Mouse (Mus musculus): ENCODE results near the gene Fgfrl1.
A peak's percentile ranks its signal among the peaks of the same experiment; 100 is the strongest.

The Fgfrl1 gene

DNA sequence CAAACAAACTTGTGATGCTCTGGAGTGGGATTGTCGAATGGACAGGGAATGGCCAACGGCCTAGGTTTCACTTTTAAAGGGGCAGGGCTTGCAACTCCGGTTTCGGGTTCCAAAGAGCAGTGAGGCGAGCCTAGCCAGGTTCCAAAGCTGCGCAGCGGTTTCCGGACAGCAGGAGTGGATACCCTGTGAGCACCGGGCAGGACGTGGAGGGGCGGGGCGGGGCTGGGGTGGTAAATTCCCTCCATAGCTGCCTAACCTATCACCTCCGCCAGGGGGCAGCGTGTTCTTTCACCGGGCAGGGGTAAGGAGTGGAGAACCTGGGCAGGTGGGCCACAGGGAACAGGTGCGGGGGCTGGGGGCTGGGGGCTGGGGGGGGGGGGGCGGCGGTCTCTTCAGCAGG is at the start of gene Fgfrl1:
Gene Fgfrl1 (plus strand): TSS at position 112 of the 400 bp plus-strand sequence.
- DNase-seq: no peak

DNA sequence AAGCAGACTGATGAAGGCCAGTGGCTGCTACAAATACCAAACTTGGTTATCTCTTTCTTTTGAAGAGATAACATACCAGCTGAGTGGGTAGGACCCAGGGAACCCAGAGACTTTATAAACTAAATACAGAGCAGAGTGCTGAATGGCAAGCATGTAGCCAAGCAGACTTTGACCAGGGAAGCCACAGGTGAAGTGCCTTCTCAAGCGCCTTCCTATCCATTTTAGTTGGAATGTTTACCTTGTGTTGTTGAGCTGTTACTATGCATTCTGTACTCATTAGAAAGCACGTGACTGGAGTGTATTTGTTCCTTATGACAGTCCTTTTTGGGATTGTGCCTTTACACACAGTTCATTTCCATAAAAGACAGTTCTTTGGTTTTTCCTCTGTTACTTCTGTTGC is 48.5 kb upstream of the Fgfrl1 start:
- DNase-seq: no peak

DNA sequence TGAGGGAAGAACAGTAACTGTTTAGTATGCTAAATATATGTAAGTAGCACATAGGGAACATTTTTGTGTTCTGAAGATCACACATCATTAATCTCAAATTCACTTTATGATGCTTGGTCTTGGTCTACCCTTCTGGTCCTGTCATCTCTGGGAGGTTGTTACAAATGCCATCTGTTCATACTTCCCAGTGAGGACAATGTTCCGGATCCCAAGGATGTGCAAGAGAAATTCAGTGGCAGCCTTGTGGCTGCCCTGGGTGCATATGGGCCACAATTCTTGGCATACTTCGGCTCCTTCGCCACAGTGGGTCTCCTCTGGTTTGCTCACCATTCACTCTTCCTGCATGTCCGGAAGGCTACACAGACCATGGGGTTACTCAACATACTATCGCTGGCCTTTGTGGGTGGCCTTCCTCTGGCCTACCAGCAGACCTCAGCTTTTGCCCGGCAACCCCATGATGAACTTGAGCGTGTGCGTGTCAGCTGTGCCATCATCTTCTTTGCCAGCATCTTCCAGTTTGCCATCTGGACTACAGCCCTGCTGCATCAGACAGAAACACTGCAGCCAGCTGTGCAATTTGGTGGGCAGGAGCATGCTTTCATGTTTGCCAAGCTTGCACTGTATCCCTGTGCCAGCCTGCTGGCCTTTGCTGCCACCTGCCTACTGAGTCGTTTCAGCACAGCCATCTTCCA is 46.4 kb upstream of the Fgfrl1 start:
- peak; percentile 41 for DNase-seq

DNA sequence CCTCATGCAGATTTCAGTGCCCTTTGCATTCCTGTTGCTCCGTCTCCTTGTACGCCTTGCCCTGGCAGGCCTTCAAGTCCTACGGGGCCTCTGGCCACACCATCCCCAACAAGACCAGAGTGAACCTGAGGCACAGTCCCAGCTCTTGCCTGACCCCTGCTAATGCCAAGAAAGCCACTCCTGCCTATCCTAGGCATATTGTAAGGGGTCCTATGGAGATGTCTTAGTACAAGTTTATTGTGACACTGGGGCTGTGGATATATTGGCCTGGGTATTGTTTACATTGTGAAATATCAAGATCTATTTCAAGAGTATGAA is 45.9 kb upstream of the Fgfrl1 start:
- no peak for DNase-seq

DNA sequence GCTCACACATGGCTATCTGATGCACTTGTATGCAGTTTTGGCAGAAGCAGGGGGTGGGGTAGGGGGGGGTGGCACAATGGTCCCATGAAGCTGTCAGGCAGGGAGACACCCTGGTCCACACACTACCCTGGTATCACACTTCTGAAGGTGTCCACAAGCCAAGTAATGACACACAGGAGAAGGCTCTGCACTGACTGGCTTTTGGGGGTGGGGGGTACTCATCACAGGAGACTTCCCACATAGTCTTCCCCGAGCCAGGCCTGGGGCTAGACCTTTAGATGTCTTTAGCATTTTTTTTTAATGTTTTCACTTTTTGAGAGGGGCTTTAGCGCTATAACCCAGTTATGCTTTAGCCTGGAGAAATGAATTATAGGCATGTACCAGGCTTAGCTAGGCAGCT is 44.9 kb upstream of the Fgfrl1 start:
- no peak for DNase-seq

DNA sequence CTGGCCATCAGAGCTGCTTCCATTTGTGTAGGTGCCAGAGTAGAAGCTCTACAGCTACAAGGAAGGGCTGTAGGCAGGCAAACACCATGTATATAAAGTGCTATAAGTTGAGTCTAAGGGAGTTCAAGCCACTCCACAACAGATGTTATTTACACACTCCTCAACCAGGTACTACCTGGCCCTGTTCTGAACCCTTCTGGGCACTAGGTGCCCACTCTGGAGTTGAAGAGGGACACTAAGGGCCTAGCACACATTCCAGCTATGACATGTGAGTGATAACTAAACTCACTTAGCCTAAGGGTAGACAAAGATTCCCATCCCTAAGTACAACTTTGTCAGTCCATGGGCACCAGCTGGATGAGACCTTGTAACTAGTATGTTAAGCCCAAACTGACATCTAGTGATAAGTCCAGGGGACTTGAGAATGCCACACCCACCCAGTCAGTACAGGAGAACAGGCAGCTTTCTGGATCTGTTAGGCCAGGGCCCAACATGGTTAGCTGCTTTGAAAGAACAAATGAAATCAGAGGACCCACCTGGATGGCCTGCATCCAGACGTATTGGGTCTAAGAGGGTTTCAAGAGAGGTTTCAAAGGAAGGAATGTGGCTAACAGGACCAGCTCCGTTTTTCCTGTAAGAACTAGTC is 44.2 kb upstream of the Fgfrl1 start:
- DNase-seq: no peak

DNA sequence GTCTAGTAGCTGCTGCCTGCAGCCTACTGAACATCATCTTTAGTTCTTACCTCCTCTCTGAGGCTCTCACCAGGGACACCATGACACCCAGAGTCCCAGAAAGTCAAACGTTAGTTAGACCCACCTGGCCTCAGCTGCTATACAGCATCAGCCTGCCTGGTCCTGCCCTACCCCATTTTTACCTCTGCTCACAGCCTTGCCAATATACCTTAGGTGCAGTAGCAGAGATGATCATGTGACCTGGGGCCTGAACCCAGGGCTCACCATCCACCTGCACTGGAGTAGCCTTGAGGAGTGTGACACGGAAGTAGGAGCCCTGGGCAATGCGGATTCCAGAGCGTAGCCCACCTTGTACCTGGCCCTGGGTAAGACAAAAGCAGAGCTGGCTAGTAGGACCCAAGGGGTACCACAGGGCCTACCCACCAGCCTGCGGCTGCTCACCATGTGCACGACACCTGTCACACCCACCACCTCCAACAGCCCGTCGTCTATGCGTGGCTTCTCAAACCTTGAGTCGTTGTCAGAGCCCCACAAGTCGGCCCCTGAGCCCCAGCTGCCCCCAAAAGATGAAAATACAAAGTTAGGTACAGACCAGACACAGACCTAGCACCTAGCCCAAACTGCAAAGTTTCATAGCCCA is 43.1 kb upstream of the Fgfrl1 start:
- DNase-seq: no peak

DNA sequence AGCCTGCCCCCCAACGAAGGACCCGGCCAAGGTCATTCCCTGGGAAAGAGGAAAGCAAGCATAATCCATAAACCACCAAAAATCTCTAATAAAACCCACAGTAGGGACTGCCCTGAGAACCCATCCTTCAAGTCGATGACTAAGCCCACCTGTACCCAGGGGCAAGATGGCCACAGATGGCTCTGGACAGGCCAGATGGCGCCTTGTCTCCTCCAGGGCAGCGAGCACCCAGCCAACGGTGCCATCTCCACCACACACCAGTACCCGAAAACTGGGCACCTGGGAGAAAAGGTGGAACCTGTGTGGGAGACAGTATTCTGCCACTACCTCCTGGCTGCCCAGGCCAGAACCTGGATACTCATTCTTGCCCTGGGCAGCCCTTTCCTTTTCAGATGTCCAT is 41.8 kb upstream of the Fgfrl1 start:
- DNase-seq: no peak

DNA sequence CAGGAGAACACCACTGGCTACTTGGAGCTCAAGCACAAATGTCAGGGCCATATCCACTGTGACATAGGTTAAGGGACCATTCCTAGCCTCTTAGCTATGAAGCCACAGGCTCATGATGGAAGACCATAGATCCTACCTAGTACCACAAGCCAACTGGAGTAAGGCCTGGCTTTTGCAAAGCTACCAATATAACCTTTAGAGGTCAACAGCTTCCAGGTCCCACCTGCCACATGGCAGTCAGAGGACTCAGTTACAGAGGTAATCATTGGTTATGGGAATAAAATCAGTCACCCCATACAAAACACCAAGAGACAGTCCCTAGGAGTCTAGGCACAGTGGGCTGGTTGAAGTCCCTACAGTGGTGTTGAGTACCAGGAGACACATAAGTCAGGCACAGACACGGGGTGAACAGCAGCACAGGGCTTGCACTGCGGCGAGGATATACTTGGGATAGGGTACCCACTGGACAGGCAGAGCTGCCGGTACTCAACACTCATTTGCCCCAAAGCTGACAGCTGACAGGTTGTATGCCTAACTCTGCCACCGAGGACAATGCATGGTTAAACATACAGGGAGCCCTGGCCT is 41.0 kb upstream of the Fgfrl1 start:
- DNase-seq: no peak

DNA sequence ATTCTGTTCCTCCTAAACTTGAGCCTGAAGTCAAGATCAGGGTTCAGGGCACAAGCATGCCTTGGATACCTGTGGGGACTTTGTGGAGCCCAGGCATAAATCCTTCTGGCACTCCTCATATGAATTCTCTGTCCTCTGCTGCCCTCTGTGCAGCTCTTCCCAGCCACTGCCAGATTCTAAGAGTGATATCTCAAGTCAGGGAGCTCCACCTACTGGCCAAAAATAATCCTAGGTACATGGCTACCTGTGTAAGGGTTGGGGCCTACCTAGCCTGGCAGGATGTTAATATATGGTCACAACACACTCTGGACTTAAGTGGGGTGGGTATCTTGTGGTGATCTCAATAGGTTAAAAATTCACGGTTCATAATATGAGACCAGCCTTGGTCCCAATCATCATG is 40.4 kb upstream of the Fgfrl1 start:
- peak; percentile 69 for DNase-seq

DNA sequence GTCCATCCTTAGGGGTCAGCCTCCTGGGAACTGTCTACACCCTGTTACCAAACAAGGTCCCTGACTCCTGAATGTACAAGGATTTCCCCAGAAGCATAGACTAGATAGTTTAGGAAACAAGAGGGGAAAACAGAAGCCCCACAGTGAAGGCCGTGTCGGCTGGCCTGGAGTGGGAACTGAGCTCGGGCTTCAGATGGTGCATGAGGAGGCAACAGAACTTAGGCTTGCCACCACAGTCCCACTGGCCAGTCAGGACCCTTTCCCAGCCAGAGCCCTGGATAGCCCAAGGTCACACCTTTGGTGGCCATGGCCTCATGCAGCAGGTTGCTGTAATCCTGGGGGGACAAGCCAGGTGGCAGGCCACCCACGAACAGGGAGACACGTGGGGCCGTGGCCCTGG is 38.8 kb upstream of the Fgfrl1 start:
- DNase-seq: no peak

DNA sequence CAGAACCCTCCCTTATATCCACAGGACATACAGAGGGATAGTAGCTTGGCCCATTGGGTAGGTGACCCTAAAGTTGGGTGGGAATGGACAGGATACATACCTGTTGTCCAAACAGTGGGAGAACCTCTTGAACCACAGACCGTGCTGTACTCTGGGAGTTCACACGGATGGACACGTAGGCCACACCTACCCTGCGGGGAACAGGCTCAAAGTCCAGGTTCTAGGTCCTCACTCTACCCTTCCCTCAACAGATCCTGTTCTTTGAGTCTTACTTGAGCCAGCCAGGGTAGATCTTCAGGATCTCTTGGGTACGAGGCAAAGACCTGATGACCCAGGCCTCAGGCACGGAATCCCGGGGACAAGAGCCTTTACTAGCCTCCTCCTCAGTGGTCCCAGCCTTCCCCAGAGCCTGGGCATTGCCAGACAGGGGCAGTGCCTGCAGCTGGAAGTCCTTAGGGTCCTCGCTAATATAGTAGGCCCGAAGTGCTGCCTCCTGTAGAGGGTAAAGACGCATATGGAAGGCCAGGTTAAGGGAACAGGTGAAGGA is 37.7 kb upstream of the Fgfrl1 start:
- no peak for DNase-seq

DNA sequence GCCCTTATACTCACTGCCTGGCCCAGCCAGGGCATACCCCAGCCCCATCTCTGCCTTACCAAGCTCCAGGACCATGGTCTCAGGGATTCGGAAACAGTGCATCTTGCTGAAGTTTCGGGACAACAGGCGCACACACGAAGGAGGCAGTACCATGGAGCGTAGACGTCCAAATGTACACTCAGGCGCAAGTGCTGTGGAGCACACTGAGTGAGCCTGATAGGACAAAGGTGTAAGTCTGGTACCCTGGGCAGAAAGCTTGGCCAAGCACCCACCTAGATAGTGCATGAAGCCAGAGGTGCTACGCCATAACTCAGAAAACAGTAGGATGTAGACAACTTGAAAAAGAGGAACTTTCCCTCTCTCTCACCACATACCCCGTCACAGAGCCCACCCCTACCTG is 36.8 kb upstream of the Fgfrl1 start:
- no peak for DNase-seq

DNA sequence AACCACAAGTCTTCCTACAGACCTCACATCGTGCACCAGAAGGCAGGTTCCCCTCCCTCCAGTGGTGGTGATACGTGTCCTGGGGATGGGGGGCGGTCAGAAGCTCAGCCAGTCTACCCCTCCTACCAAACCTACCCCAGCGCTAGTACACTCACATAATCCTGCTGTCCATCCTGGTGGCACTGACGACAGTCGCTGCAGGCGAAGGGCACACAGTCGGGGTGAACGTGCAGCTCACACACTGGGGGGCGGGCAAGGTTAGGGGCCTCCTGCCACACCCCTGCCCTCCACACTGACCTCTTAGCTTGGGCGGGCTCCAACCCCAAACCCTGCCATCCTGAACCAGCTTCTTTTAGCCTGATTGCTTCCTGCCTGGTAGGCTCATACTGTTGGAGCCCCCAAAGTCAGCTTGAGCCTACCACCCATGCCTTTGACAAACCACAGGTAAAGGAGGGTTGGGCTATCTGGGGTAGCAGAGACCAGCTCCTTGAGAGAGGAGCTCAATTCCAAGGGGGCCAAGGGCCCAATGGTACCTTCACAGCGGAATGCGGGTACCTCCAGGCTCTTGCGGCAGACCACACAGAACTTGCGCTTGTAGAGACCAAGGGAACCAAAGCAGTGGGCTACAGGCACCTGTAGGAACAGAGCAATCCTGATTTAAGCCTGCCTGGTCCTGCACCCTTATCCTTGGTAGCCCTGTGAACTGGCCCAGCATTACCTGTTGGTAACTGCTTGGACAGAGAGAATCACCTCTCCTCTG is 36.1 kb upstream of the Fgfrl1 start:
- DNase-seq: no peak

DNA sequence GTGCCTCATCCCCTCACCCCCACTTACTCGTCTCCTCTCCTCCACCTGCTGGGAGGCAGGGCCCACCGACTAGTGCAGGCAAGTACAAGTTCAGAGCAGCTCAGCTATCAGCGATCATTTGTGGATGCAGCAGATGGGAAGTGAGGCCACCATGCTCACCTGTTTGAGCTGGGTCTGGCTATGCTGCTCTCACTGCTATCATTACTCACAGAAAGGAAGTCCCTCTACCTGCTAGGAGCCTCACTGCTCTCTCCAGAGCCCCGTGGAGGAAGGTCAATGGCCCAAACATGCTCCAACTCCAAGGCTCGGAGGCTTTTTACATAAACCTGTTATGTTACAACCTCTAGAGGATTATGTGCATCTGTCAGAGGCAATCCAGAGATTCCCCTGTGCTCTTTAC is 34.8 kb upstream of the Fgfrl1 start:
- no peak for DNase-seq

DNA sequence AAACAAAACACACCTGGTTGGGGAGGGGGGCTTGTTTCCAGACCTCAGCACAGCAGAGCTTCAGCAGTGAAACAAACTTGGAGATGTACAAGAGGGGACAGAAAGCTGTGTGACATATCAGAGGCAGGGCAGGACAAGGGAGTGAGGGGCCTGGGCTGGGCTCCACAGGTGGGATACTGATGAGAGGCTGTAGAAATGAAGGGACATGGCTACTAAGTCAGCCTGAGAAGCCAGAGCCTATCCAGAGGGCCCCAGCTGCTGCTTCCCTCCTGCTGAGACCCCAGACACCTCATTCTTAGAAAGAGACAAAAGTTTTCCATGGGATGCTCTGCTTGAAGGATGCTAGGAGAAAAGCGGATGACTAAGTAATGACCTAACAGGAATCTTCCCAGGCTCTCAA is 33.6 kb upstream of the Fgfrl1 start:
- DNase-seq: no peak

DNA sequence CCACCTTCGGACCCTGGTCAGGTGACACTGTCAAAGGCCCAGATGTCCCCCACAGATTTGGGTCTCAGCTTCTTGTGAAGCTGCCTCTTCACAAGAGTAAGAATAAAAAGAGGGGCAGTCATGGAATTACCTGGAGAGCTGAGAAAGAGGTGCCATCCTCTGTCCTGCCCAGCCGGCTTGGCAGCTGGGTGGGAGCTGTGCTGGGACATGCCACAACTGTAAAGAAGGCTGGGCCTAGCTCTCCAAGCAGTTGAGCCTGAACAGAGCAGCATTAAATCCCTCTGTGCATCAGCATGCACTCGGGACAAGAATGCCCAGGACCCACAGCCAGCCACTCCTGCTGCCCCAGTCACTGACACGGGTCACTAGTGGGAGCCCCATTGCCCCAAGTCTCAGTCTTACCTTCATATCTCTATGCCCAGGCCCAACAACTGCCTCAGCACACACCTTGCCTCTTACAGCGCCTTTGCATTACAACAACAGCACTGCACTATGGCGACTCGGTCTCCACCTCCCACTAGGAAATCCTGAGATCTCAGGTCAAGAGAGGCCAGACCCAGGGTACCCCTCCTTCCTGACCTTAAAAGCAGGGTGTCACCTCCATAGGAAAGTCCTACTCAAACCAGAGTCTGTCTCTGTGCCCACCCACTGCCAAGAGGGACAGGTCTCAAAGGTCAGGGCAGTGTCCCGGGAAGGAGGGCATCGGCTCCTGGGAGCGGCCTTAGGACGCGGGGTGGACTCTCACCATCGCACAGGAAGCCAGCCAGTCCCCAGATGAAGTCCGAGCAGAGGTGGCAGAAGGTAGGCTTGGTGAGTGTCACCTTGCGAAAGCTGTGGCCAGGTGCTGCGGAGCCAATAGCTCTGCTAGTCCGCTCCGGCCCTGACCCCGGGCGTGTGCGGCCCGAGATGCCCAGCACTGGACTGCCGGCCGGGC is 32.2 kb upstream of the Fgfrl1 start, which contains the start of gene Idua:
Gene Idua (plus strand): TSS at position 634 of the 934 bp plus-strand sequence.
- no peak for DNase-seq

DNA sequence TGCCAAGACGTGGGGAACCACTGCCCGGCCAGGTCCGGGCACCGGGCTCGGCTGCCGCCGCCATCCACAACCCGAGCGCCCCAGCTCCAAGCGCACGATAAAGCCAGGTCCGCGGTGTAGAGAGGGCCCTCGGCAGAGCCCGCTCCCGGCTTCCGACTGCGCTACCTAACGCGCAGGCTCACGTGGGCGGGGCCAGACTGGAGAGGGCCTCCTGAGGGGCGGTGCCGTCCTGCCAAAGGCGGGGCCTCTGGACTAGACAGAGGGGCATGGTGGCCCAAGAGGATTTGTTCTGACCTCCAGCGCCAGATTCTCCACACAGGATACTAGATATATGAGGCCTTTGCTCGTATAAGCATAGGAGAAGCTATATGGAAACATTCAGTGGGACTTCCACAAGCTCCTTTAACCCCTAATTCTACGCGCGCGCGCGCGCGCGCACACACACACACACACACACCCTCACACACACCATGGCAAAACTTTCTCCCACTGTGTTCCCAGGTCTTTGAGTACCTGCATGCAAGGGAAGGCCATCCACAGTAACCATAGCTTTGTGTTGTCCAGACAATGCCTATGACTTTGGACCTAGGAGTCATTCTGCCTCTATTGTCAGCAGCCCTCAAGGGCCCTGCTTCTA is 31.4 kb upstream of the Fgfrl1 start:
- DNase-seq: peak; percentile 94

DNA sequence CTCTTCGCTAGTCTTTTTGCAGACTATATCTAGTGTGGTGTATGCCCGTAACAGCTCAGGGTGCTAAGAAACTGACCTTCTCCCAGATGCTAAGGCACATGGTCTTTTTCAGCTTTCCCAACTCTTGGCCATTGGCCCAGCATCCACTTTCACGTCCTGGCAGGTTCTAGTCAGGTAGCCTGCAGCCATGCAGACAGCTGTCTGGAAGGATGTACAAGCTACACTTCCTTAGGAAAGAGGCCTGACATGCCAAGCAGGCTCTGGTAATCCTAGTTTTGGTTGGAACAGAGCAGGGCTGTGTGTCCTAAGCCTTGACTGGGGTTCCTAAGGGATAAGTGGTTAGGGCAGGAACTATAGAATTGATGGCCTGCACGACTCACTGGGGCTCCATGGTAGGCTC is 29.4 kb upstream of the Fgfrl1 start:
- DNase-seq: no peak

DNA sequence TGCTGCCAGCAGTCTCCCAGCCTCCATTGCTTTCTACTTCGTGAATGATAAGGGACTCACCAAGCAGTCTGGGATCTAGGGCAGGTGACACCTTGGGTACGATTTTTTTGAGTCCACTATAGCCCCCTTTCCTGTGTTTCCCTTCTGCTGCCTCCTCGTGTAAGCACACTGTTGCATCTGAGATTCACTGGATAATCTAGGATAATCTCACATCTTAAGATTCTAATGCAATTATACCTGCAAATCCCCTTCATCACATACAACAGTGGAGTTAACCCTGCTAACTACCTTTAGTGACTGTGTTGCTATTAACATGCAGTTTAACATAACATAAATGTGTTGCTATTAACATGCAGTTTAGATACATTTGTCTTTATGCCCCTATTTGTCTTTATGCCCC is 27.1 kb upstream of the Fgfrl1 start:
- DNase-seq: no peak

DNA sequence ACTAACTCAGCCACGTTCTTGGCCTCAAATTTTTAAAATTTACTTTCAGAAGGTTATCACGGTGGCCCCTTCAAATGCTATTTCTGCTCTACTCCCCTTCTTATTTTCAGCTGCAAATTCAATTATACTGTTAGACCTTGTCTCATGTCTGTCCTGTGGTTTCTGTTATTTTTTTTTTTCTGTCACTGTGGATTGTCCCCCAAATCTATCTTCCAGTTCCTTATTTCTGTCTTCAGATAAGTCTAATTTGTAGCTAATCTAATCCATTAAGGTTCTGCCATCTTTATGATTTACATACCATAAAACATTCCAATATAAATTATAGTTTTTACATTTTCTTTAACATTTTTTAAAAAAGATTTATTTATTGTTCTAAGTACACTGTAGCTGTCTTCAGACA is 24.8 kb upstream of the Fgfrl1 start:
- no peak for DNase-seq

All from right cerebral cortex, adult 18-20 months (tissue).